Mouse (Mus musculus) heart, adult 2 months (tissue): ENCODE measurements around the gene Map3k7cl. TPM values are rescaled to one million over a fixed set of nuclear protein-coding genes. Genes with fewer than 3 reads are reported as not detected.

Experiments
- DNase-seq, 2 experiments: peaks; one replicate each; pipeline ENCODE4 v3.0.0; 2021
- H3K27ac ChIP-seq: fragments of 200-600 bp; 2 replicates; pipeline ENCODE4 v1.8.1; 2022
- H3K27me3 ChIP-seq: fragments of 200-500 bp; 2 replicates; pipeline ENCODE4 v1.6.1; 2012; ENCODE audit warnings: mild to moderate bottlenecking, low read length, inconsistent platforms, mixed read lengths; ENCODE audit not compliant: control insufficient read depth, insufficient read depth
- H3K36me3 ChIP-seq: fragments of 200-500 bp; 2 replicates; pipeline ENCODE4 v1.6.1; 2012; ENCODE audit warnings: low read length, inconsistent platforms; ENCODE audit not compliant: control insufficient read depth, insufficient read depth
- H3K4me1 ChIP-seq: fragments of 200-500 bp; 2 replicates; pipeline ENCODE4 v1.6.1; 2011; ENCODE audit warnings: low read length; ENCODE audit not compliant: control insufficient read depth, insufficient read depth
- H3K4me3 ChIP-seq: fragments of 200-600 bp; 2 replicates; pipeline ENCODE4 v1.8.1; 2022
- H3K79me2 ChIP-seq: fragments of 200-500 bp; replicated peaks from 2 replicates; pipeline ENCODE4 v1.6.1; 2012; ENCODE audit warnings: mild to moderate bottlenecking, inconsistent platforms, low read length, moderate library complexity, mixed read lengths; ENCODE audit not compliant: control insufficient read depth, insufficient read depth
- H3K9ac ChIP-seq: fragments of 200-500 bp; 2 replicates; pipeline ENCODE4 v1.6.1; 2012; ENCODE audit warnings: low read depth, mild to moderate bottlenecking, control low read depth, inconsistent platforms, low read length, mixed read lengths
- CTCF ChIP-seq: fragments of 200-600 bp; IDR thresholded peaks from 2 replicates; pipeline ENCODE4 v1.8.1; 2022; ENCODE audit warnings: antibody characterized with exemption, mild to moderate bottlenecking, moderate library complexity
- EP300 ChIP-seq: fragments of 200-500 bp; IDR thresholded peaks from 2 replicates; pipeline ENCODE4 v1.6.1; 2011; ENCODE audit warnings: low read depth, low read length, control low read depth; ENCODE audit not compliant: insufficient read depth
- POLR2A ChIP-seq: fragments of 200-500 bp; IDR thresholded peaks from 2 replicates; pipeline ENCODE4 v1.6.1; 2011; ENCODE audit warnings: mild to moderate bottlenecking, low read depth, low read length, control low read depth; ENCODE audit not compliant: insufficient read depth
- whole genome bisulfite sequencing: fragments of 180-500 bp; shearing (Covaris S2); methylation state at CpG from one replicate; pipeline ENCODE4 v1.1.7; 2018; 5-methylcytosine and 5-hydroxymethylcytosine counted together
- intact Hi-C: fragments of 180-260 bp; cut with DNase I; formaldehyde crosslinking; loops from one replicate; pipeline ENCODE4 v1.15.1; 2025
- long read RNA-seq: library from polyadenylated mRNA; stranded (forward); transcript quantifications from one replicate; pipeline ENCODE4 v2.0.0, GENCODE M21; 2021
- polyA plus RNA-seq: library from polyadenylated mRNA; depleted of rRNA; stranded (reverse); fragments of >200 nt; gene quantifications from 2 replicates; pipeline ENCODE4 v1.2.3, GENCODE M21; 2012; rRNA removed
- total RNA-seq, 2 experiments: library from RNA; stranded (reverse); gene quantifications; 2 replicates each; pipeline ENCODE4 v1.2.3; 2021

The Map3k7cl gene
- total RNA-seq (1 to 10 TPM; 2.0 to 2.2 TPM), polyA plus RNA-seq (1.5 and 1.6 TPM in 2 replicates)
- long read RNA-seq, partial matches to known transcripts, result 0 of 3 reads
- long read RNA-seq, other reads (novel, unspliced or antisense), result 0 of 3 reads

DNA sequence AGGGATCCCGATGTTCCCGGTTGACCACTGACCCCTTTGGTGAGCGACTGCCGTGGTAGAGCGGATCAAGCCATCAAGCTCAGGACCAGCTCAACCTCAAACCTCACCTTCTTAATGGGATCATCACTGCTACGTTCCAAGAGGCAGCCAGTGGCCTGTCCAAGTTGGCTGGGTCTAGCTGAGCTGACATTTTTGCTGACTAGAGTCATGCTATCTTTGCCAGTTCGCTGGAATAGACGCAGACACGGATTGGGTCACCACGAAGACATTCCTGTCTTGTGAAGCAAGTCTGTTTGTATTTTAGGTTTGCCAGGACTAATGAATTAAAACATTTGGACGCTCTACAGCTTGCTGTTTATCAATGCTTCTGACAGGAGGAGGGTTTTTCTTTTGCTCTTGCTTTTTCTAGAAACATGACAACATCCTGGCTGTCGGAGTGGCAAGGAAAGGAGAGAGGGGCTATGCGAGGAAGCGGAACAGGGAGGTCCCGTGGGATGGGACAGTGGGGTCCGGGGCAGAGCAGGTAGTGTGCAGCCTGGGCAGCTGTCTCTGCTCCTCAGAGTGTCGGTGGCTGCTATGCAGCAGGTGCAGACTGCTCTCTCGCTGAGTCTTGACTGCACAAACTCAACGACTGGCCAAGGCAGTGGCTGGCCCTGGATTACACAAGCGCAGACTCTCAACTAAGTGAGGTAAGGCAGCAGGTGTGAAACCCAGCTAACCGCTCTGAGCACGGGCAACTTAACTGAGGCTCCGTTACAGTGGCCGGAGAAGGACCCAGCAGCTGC, at the start of gene Map3k7cl:
Map3k7cl (plus strand) TSS at position 424 of the 785 bp plus-strand sequence.
- no peaks in the 10 kb centered on the region for H3K36me3 ChIP-seq
- peak within 1 kb of the TSS; percentile 23; the same call in 1 of the 2 replicates for H3K4me3 ChIP-seq
- TF ChIP-seq CTCF (no peak), EP300 (no peak), POLR2A (no peak)
- intact Hi-C loops, result no loop called here
- H3K9ac ChIP-seq, result no peak within 1 kb of the TSS
- H3K27me3 ChIP-seq, result no peaks in the 10 kb centered on the region
- DNase-seq, result peak; percentile 35 to 63
- no peaks in the 10 kb centered on the region for H3K79me2 ChIP-seq
- H3K27ac ChIP-seq, result peak within 1 kb of the TSS; percentile 23
- H3K4me1 ChIP-seq, result no peaks in the 10 kb centered on the region
- 43% methylated on average over 24 of the region's 24 CpGs for WGBS

- TF ChIP-seq EP300 (no peak), CTCF (no peak), POLR2A (no peak)
- H3K4me3 ChIP-seq, result no peak overlapping the region
- H3K9ac ChIP-seq, result no peak overlapping the region
- no peak for DNase-seq
- intact Hi-C loops, result loop anchor here (5.0 kb wide), 1 partner anchor 36 kb away; no protein-coding TSS in a partner anchor
- H3K79me2 ChIP-seq, result no peaks in the 10 kb centered on the region
- H3K4me1 ChIP-seq, result no peaks in the 10 kb centered on the region
- 69% methylated on average over 5 of the region's 5 CpGs for WGBS
- H3K36me3 ChIP-seq, result no peaks in the 10 kb centered on the region
- H3K27me3 ChIP-seq, result no peaks in the 10 kb centered on the region
- H3K27ac ChIP-seq, result no peak overlapping the region
Measured at GRCm38 (mm10) chr16:87511706-87512105, 41.4 kb upstream of the Map3k7cl start.

DNA sequence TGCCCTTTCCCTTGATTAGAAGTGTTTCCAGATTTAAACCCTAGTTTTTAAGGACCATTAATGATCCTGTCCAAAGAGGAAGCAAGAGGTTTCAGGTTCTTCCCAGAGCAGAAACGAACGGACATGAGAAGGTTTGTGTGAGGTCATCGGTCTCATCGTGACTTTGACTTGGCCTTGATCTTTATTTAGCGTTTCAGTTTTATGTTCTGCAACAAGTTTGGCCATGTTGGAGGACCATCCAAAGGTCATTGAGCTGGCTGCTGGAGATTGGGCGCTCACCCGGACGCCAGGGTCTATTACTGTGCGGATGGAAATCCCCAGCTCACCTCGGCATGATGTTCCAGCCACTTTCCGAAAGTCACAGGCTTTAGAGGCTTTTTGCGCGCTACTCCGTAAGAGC, 40.8 kb upstream of the Map3k7cl start:
- no peaks in the 10 kb centered on the region for H3K36me3 ChIP-seq
- H3K9ac ChIP-seq, result no peak overlapping the region
- no peak overlapping the region for H3K27ac ChIP-seq
- H3K27me3 ChIP-seq, result no peaks in the 10 kb centered on the region
- no peaks in the 10 kb centered on the region for H3K79me2 ChIP-seq
- DNase-seq, result no peak
- no peak for TF ChIP-seq CTCF
- TF ChIP-seq POLR2A, result no peak
- no peak for TF ChIP-seq EP300
- H3K4me1 ChIP-seq, result no peaks in the 10 kb centered on the region
- intact Hi-C loops, result loop anchor here (5.0 kb wide), 1 partner anchor 35 kb away; no protein-coding TSS in a partner anchor
- 80% methylated on average over 14 of the region's 14 CpGs for WGBS
- H3K4me3 ChIP-seq, result no peak overlapping the region

DNA sequence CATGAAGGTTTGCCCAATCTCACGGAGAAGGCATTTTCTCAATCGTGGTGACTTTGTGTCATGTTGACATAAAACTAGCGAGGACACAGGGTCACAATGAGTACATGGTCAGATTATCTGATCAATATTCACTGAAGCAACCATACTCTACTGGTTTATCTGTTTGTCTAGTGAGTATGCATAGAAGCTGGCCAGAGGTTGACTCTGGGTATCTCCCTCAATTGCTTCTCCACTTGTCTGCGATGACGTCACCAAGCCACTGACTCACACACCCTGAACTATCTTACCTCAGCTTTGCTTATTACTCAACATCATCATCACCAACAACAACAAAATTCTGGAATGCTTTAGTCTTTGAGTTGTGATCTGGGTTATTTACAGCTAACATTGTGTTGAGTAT, 28.9 kb upstream of the Map3k7cl start:
- Histone ChIP-seq H3K36me3 (no peaks in the 10 kb centered on the region), H3K9ac (no peak overlapping the region), H3K4me3 (no peak overlapping the region), H3K4me1 (no peaks in the 10 kb centered on the region), H3K27me3 (no peaks in the 10 kb centered on the region), H3K27ac (no peak overlapping the region), H3K79me2 (no peaks in the 10 kb centered on the region)
- intact Hi-C loops, result no loop called here
- no peak for TF ChIP-seq CTCF
- TF ChIP-seq EP300, result no peak
- no peak for TF ChIP-seq POLR2A
- no peak for DNase-seq
- 83% methylated on average over 5 of the region's 5 CpGs for WGBS

DNA sequence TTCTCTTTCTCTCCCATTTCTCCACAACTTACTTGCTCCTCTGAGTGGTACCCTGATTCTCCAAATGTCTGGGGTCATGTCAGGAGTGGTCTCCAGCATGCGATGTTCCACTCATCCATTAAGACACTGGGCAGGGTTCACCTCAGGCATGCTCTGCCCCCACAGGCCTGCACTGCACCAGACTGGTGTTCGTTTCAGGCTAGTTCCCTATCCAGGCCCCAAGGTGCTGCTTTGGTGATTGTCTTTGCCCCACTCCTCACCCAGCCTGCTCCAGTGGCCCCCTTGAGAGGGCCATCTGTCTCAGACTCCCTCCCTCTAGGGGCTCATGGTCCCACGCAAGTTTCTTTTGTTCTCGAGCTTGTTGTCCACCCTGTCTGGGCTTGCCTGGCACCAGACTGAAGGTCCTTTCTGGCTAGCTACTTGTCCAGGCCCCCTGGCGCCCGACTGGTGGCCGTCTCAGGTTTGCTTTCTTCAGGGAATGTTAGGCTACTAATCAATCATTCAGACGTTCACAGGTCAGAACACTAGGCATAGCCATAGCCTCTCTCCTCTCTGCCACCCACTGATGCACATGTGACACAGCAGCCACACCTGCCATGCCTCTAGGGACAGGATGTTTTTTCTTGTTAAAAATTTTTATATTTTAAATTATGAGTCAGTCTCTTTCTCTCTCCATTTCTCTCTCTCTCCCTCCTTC, 25.4 kb upstream of the Map3k7cl start:
- intact Hi-C loops, result no loop called here
- Histone ChIP-seq H3K4me1 (no peaks in the 10 kb centered on the region), H3K9ac (no peak overlapping the region), H3K27ac (no peak overlapping the region), H3K79me2 (no peaks in the 10 kb centered on the region), H3K27me3 (no peaks in the 10 kb centered on the region), H3K4me3 (no peak overlapping the region), H3K36me3 (no peaks in the 10 kb centered on the region)
- WGBS, result 76% methylated on average over 8 of the region's 8 CpGs
- TF ChIP-seq EP300, result no peak
- no peak for TF ChIP-seq CTCF
- TF ChIP-seq POLR2A, result no peak
- DNase-seq, result no peak
